Mouse (Mus musculus) left cerebral cortex, postnatal 10 days (tissue): ENCODE data around the gene Actl6b. TPM values are rescaled to one million over a fixed set of nuclear protein-coding genes. Genes with fewer than 3 reads are reported as not detected.
"Not testable (repeated sequence)": the region's sequence is repeated elsewhere in the genome, so short reads cannot be mapped to it uniquely, and the experiment has no call there.

ENCODE experiments used
- DNase-seq, 2 experiments: peaks; one replicate each; pipeline ENCODE4 v3.0.0; 2021 to 2022; ENCODE audit warnings: low spot score in 2 of 2, mixed read lengths in 1 of 2; ENCODE audit errors: extremely low spot score in 1 of 2
- intact Hi-C: fragments of 180-260 bp; cut with DNase I; formaldehyde crosslinking; loops from one replicate; pipeline ENCODE4 v1.15.1; 2025
- total RNA-seq, 2 experiments: library from RNA; stranded (reverse); gene quantifications; 2 replicates each; pipeline ENCODE4 v1.2.3; 2021

The Actl6b gene
- total RNA-seq, 2 experiments from 2014 or later: 151 to 152 TPM

DNA sequence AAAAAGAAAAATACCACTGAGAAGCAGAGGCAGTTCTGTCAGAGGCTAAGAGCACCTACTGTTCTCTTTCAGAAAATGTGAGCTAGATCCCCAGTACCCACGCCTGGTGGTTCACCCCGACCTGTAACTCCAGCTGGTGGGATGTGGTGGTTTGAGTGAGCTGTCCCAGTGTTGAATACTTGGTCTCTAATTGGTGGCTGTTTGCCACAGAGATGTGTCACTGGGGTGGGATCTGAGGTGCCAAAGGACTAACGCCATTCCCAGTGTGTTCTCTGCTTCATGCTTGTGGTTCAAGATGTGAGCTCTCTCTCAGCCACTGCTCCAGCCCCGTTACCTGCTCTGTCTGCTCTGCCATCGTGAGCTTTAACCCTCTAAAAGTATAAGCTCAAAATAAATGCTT lies 37.2 kb downstream of the Actl6b start:
- intact Hi-C loops: no loop called here
- DNase-seq: no peak

DNA sequence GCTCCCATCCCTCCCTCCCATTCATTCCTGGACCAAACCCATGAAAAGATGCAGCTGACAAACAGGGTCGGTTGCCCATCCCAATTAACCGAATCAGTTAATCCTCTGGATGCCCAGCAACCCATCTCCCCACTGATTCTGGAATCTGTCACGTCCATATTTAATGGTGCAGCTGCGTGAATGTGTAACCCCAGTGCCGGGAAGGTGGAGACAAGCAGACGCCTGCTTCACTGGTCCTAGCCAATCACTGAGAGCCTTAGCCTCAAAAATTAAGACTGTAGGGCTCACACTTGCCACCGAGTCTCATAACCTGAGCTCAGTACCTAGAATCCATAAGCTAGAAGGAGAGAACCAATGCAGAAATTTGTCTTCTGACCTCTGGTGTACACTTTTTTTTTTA lies 42.6 kb downstream of the Actl6b start:
- intact Hi-C loops: no loop called here

DNA sequence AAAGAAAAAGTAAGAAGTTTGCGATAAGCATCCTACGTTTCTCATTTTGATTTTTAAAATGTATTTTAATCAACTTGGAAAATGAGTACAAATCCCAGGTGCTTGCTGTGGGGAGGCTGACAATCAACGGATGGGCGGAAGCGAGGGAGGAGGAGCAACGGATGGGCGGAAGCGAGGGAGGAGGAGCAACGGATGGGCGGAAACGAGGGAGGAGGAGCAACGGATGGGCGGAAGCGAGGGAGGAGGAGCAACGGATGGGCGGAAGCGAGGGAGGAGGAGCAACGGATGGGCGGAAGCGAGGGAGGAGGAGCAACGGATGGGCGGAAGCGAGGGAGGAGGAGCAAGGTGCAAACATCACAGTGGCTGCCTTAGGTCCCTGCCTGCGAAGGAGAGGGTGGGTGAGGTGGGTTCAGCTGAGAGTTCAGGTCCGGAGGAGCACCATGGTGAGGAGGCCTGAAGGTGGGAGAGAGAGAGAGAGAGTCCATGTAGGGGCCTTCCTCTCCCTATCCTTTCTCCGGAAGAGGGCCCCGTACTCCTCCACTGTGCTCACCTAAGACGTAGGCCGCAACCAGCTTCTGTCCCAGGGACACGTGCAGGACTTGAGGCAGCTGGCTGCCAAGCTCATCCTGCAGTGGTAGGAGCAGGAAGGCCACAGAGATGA lies 43.4 kb downstream of the Actl6b start:
- intact Hi-C loops: no loop called here
- no peak for DNase-seq

More for the DNA sequence above, 42.6 kb downstream of the Actl6b start:
- DNase-seq: no peak

DNA sequence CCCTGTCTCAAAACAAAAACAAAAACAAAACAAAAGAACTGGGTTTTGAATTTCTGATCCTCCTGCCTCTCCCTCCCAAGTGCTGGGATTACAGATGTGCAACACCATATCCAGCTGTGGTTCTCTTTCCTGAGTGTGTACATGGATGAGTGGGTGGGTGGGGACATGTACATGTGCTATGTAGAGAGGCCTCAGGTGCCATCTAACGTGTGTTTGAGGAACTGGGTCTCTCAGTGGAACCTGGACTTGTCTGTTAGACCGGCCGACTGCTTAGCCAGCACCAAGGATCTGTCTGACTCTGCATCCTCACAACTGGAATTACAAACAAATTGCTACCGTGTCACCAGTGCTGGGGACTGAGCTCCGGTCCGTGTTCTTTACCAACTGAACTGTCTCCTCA lies 44.3 kb downstream of the Actl6b start:
- intact Hi-C loops: no loop called here
- DNase-seq: no peak

DNA sequence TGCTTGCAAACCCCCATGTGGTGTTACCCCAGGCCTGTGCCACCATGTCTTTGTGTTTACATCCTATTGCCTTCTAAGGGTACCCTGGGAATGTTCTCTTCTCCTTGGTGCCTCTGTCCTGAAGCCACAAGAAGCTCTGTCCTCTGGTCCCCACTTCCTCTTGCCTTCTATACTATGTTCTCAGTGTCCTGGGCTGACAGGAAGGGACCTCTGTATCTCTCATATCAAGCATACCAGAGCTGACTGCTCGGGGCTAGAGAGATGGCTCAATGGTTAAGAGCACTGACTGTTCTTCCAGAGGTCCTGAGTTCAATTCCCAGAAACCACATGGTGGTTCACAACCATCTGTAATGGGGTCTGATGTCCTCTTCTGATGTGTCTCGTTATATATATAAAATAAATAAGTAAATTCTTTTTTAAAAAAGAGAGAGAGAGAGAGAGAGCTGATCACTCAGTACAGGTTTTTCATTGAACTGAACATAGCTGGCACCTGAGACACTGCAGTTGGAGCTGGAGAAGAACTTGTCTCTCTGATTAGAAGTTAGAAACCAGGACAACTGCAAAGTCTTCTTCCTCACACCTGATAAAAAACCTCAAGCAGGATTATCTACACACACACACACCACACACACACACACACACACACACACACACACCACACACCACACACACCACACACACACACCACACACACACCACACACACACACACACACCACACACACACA lies 44.9 kb downstream of the Actl6b start:
- intact Hi-C loops: no loop called here
- no peak for DNase-seq

DNA sequence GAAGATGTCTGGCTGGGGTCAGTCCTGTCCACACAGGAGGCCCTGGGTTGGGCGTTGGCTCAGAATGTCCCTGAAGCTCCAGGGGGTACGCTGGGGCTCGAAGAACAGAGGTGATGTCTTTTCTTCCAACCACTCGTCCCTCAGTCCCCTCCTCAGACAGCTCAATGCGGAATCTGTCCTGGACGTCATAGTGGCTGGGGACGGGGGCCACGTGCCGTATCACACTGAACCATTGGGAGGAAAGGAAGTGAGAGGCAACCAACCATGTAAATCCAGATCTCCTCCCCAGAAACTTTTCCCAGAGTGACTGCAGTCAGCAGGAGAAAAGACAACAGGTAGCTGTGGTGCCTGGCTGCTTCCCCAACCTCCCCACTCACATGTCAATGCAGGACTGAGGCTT lies 46.3 kb downstream of the Actl6b start:
- DNase-seq: no peak
- intact Hi-C loops: no loop called here

DNA sequence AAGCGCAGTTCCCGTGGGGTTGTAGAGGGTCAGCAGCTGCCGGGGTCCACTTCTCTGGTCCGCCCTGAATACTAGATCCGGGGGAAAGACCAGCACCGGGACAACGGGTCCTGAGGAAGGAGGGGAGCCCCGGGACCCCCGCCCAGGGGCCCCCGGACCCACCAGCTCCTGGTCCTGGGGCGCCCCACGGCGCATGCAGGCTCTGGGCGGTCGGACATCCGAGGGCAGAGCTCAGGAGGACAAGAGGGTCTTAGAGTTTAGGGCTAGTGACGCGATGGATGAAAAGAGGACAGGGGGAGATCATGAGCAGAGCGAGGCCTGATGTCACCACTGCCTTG lies 46.9 kb downstream of the Actl6b start:
- intact Hi-C loops: no loop called here
- DNase-seq: peak in 1 of 2 experiments; percentile 57

DNA sequence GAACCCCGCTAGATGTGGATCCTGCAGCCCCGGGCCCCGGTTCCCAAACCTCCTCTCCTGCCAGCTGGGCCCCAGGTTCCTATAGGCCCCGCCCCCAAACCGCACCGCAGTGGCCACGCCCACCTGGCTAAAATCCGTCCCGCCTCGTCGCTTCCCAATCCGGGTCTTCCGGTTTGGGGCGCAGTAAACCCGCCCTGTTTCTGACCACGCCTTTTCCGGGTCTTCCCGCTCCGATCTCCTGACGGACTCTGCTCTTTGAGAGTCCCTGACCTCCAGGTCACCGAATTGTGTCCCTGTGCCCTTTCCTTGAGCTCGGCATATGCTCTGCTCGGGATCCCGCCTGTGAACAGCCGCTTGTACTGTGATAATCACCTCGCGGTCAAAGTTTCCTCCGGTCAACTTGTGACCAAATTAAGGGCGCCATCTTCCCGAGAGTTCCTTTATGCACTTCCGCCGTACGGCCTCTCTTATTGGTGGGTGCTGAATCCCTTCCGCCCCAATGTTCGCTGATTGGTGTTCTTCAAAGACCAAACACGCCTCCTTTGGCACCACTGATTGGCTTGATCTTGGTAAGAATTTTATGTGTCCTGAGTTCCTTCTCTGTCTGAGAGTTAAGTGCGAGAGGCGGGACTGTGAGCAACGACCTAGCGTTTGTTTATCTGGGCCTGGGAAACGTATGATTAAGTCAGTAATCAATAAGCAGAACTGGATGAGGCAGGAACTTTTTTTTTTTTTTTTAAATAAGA lies 47.5 kb downstream of the Actl6b start, which contains the start of gene Mospd3:
Gene Mospd3, minus strand, starts transcription at position 440 of the 746 bp plus-strand sequence.
- peak; percentile 95 to 96 for DNase-seq
- intact Hi-C loops: no loop called here

DNA sequence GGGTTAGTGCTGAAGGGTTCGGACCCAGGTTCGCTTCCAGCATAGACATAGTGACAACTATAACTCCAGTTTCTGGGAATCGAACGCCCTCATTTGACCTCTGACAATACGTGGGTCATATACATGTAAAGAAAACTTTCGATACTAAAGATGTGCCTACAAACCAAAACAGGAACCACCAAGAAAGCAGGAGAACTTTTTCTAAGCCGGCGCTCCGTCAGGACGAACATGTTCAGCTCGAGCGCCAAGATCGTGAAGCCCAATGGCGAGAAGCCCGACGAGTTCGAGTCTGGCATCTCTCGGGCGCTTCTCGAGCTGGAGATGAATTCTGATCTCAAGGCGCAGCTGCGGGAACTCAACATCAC lies 48.0 kb downstream of the Actl6b start:
- intact Hi-C loops: no loop called here
- no peak for DNase-seq

DNA sequence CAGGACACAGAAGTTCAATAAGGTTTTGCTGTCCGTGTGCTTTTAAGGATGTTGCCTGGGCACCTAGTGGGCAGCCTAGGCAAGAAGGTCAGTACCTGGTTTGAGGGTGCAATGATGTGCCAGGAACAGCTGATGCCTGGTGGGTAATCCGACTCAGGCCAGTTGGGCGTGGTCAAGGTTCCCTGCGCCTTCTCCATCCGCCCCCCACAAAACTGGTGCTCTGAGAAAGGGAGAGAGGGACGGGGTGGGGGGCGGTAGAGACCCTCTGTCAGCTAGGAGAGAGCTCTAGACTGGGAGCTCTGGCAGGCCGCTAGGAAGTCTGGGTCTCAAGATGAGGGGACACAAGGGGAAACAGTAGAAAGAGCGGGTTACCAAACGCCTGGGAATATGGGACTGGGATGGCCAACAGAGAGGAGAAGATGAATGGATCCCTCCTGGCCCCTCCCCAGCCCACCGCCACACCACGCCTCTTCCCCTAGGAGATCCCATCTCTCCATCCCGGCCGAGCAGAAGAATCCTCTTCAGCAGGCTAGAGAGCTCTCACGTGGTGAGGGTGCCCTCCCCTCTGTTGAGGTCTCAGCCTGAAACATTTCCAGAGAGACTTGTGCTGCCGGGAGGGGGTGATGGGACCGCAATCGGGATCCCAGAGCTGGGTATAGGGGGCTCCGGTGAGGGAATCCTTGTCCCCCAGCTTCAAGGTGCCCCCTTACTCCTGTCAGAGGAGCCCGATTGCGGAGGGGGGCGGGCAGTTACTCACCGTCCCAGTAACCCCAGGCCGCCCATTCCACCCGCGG lies 54.7 kb downstream of the Actl6b start:
- intact Hi-C loops: no loop called here
- DNase-seq: no peak

DNA sequence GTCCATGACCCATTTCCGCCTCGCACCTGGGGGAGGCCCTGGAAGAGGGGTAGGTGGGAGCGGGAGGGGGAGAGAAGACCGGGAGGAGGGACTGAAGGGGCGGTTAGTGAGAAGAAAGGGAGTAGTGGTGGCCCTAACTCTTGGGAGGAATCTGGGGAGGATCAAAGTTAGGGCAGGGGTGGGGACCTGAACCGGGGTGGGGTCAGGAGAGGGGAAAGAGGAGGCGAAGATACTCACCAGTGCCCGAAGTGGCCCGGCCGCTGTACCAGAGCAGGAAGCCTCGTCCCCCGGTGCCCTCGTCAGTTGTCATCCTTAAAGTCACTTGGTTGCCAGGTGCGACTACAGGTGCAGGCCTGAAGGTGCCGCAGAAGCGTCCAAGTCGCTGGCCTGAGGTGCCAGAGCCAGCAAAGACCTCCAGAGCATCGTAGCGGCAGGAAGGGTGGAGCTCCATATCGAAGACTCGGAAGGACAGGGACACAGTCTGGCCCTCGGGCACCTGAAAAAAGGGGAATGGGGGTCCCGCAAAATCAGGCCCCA lies 55.4 kb downstream of the Actl6b start:
- intact Hi-C loops: no loop called here

DNA sequence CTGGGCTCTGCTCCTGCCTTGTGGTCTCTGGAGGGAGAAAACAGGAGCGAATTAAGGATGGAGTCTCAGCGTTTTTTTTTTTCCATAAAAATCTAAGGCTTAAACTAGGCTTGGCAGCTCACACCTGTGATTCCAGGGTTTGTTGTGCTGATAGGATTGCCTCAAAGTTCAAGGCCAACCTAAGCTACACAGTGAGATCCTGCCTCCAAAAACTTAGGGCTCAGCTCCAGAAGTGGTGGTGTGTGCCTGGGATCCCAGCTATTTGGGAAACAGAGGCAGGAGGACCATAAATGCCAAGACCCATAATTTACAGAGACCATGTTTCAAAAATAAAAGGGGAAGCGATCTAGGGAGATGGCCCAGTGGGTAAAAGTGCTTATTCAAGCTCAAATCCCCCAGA lies 56.0 kb downstream of the Actl6b start:
- DNase-seq: no peak
- intact Hi-C loops: no loop called here

More for the DNA sequence above, 55.4 kb downstream of the Actl6b start:
- no peak for DNase-seq

DNA sequence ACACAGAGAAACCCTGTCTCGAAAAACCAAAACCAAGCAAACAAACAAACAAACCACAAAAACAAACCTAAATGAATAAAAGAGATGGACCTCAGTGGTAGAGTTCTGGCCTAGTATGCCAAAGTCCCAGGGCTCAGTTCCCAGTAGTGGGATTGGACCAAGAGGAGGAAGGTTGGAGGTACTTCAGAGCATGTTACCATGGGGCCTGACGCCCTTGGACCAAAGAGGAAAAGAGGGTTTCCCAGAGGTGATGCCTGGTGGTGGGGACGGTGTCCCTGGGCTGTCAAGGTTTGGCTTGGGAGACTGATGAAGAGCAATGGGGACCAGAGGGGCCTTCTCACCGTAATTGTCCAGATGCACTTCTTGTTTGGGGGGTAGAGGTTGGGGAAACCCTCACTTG lies 56.7 kb downstream of the Actl6b start:
- DNase-seq: no peak
- intact Hi-C loops: no loop called here

DNA sequence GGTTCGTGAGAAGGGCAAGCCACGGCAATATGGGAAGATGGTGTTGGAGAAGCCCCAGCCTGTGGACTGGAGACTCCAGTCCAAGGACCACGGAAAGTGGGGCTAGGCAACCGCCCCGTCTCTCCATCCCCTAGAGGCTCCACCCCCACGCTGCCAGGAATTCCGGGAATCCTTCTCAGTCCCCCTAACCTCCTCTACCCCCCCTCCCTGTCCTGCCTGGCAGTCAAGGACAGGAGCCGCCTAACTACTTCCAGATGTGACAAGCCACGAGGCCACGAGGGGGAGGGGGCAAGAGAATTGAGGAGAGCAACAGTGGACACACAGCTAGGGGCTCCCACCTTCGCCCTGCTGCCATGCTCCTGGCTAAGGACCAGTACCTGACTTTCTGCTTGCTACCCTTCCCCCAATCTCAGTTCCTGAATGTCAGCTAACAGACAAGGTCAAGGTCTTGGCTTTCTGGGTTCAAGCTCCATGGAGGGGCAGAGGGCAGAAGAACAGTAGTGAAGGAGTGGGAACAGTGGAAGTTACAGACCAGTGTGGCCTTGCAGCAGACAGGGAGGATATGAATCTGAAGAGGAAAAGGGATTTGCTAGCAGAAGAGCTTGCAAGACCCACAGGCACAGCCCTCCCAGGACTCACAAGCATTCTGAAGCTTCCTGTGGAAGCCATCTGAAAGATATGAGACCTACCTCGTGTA lies 57.4 kb downstream of the Actl6b start:
- DNase-seq: peak in 1 of 2 experiments; percentile 88
- intact Hi-C loops: no loop called here

DNA sequence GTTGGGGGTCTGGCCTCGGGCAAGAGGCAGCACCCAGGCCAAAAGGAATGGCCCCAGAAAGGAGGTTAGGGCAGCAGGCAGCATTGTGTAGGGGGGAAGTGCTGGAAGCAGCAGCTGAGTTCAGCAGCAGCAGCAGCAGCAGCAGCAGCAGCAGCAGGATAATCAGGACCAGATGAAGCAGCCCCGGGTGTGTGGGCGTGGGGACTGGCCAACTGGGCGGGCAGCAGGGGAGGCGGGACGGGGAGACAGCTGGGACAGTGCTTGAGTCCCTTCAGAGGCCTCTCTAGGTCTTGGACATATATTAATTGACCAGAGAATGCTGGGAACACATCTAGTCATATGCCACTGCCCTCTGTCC lies 57.9 kb downstream of the Actl6b start:
- intact Hi-C loops: no loop called here
- peak in 1 of 2 experiments; percentile 84 for DNase-seq

DNA sequence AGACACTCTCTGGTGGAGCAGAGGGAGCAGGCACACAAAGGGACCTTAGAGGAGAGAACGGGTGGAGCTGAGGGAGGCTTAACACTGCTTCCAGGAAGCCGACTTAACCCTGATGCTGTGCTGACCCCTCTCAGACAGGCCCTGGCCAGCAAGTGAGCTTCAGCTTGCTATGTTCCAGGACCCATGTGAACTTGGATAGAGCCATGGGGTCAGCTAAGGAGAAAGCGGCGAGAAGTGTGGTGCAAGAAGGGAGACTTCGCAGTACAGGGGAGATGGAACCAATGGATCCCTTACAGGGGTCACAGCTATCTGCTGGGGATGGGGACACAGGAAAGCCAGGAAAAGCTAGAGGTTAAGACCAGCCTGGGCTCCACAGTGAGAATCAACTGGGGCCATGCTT lies 59.8 kb downstream of the Actl6b start:
- intact Hi-C loops: no loop called here

DNA sequence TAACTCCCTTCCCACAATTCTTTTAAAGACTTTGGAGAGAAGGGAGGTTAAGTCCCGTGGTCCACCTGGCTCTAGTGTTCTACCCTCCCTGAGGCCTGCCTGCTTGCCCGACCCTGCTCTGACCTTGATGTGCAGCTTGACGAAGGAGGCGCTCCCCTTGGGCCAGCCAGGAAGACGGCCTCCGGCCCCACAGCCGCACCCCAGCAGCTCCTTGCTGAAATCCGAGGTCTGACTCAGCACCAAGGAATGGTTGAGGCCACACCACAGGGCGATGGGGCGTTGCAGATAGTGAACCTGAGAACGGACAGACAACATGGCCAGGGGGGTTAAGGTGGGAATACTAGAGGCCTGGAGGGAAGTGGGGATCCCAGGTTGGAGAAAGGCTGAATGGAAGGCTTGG lies 60.2 kb downstream of the Actl6b start, which contains the start of gene Pcolce:
Gene Pcolce, minus strand, starts transcription at position 235 of the 400 bp plus-strand sequence.
- no peak for DNase-seq
- intact Hi-C loops: no loop called here

More for the DNA sequence above, 59.8 kb downstream of the Actl6b start:
- DNase-seq: no peak

DNA sequence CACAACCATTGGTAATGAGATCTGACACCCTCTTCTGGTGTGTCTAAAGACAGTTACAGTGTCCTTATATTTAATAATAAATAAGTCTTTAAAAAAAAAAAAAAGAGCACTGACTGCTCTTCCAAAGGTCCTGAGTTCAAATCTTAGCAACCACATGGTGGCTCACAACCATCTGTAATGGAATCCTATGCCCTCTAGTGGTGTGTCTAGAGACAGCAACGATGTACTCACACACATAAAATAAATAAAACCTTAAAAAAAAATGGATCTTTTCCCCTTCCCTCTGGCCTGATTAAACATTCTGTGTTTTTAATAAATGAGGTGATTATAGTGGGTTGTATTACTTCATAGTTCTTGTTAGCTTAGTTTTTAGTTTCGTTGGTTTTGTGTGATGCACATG lies 61.6 kb downstream of the Actl6b start:
- DNase-seq, intact Hi-C loops: not testable (repeated sequence)
